Mouse (Mus musculus): ENCODE results near the gene Ube2b. TPM values are rescaled to one million over a fixed set of nuclear protein-coding genes. Genes with fewer than 3 reads are reported as not detected.

Gene Ube2b
- total and polyA plus RNA-seq, 2 experiments from 2014 or later = 125 to 230 TPM

GRCm38 (mm10) chr11:52002842-52003504 is 2.4 kb upstream of the Ube2b start:
- H3K4me2 ChIP-seq (ENCODE audit: low read depth, low read length) = peak overlapping the region; percentile 79
- 82% methylated on average over 13 of the region's 13 CpGs for WGBS
- H3K4me3 ChIP-seq (ENCODE audit: low read length) = peak overlapping the region; percentile 89
- no peaks in the 10 kb centered on the region for H3K9me3 ChIP-seq (ENCODE audit: low read length)
- peaks cover 5% of the 10 kb centered on the region; the same call in 1 of the 2 replicates for H3K4me1 ChIP-seq (ENCODE audit: insufficient read depth, low read length)
- DNase-seq (ENCODE audit: low spot score) (no peak), ATAC-seq (no peak)
- peak overlapping the region; percentile 88; the same call in 1 of the 2 replicates for H3K9ac ChIP-seq (replicated peaks; ENCODE audit: low read length)
- no peaks in the 10 kb centered on the region for H3K36me3 ChIP-seq (ENCODE audit: insufficient read depth, low read length)
- H3K27ac ChIP-seq = peak overlapping the region; percentile 89
- H3K27me3 ChIP-seq (ENCODE audit: insufficient read depth, low read length) = no peaks in the 10 kb centered on the region
- TF ChIP-seq CTCF (IDR thresholded peaks at IDR 0.05; ENCODE audit: low read depth) = no peak

GRCm38 (mm10) chr11:52001861-52002260 is 1.3 kb upstream of the Ube2b start:
- Histone ChIP-seq H3K36me3 (ENCODE audit: insufficient read depth, low read length) (no peaks in the 10 kb centered on the region), H3K27me3 (ENCODE audit: insufficient read depth, low read length) (no peaks in the 10 kb centered on the region), H3K4me1 (ENCODE audit: insufficient read depth, low read length) (peaks cover 5% of the 10 kb centered on the region; the same call in 1 of the 2 replicates), H3K9ac (replicated peaks; ENCODE audit: low read length) (no peak overlapping the region), H3K27ac (no peak overlapping the region), H3K4me2 (ENCODE audit: low read depth, low read length) (no peak overlapping the region), H3K4me3 (ENCODE audit: low read length) (no peak overlapping the region), H3K9me3 (ENCODE audit: low read length) (no peaks in the 10 kb centered on the region)
- TF ChIP-seq CTCF (IDR thresholded peaks at IDR 0.05; ENCODE audit: low read depth) = no peak
- ATAC-seq (no peak), DNase-seq (ENCODE audit: low spot score) (no peak)
- 94% methylated on average over 8 of the region's 8 CpGs for WGBS

GRCm38 (mm10) chr11:52001341-52001740 is 779 bp upstream of the Ube2b start:
- no peak for TF ChIP-seq CTCF (IDR thresholded peaks at IDR 0.05; ENCODE audit: low read depth)
- Histone ChIP-seq H3K9me3 (ENCODE audit: low read length) (no peaks in the 10 kb centered on the region), H3K36me3 (ENCODE audit: insufficient read depth, low read length) (no peaks in the 10 kb centered on the region), H3K4me1 (ENCODE audit: insufficient read depth, low read length) (peaks cover 5% of the 10 kb centered on the region; the same call in 1 of the 2 replicates), H3K27ac (peak overlapping the region; percentile 5; the same call in 1 of the 2 replicates), H3K9ac (replicated peaks; ENCODE audit: low read length) (no peak overlapping the region), H3K4me2 (ENCODE audit: low read depth, low read length) (peak overlapping the region; percentile 51), H3K4me3 (ENCODE audit: low read length) (no peak overlapping the region), H3K27me3 (ENCODE audit: insufficient read depth, low read length) (no peaks in the 10 kb centered on the region)
- WGBS = 74% methylated on average over 10 of the region's 10 CpGs
- ATAC-seq = no peak
- no peak for DNase-seq (ENCODE audit: low spot score)

GRCm38 (mm10) chr11:51999611-52000289 is 812 bp downstream of the Ube2b start:
- H3K4me2 ChIP-seq (ENCODE audit: low read depth, low read length) = peak overlapping the region; percentile 69
- peak overlapping the region; percentile 97 for H3K27ac ChIP-seq
- peak; percentile 57 for DNase-seq (ENCODE audit: low spot score)
- TF ChIP-seq CTCF (IDR thresholded peaks at IDR 0.05; ENCODE audit: low read depth) = peak; percentile 12; the same call in 1 of the 2 replicates
- H3K9ac ChIP-seq (replicated peaks; ENCODE audit: low read length) = peak overlapping the region; percentile 91
- H3K9me3 ChIP-seq (ENCODE audit: low read length) = no peaks in the 10 kb centered on the region
- no peaks in the 10 kb centered on the region for H3K27me3 ChIP-seq (ENCODE audit: insufficient read depth, low read length)
- peak; percentile 39; the same call in 1 of the 2 replicates for ATAC-seq
- peaks cover 5% of the 10 kb centered on the region; the same call in 1 of the 2 replicates for H3K4me1 ChIP-seq (ENCODE audit: insufficient read depth, low read length)
- under 1% methylated on average over 29 of the region's 29 CpGs for WGBS
- peak overlapping the region; percentile 84 for H3K4me3 ChIP-seq (ENCODE audit: low read length)
- H3K36me3 ChIP-seq (ENCODE audit: insufficient read depth, low read length) = peaks cover 13% of the 10 kb centered on the region; the same call in 1 of the 2 replicates

GRCm38 (mm10) chr11:51971644-51972043 is 28.9 kb downstream of the Ube2b start:
- Histone ChIP-seq H3K27ac (no peak overlapping the region), H3K4me2 (ENCODE audit: low read depth, low read length) (no peak overlapping the region), H3K4me1 (ENCODE audit: insufficient read depth, low read length) (peaks cover 6% of the 10 kb centered on the region; the same call in 1 of the 2 replicates), H3K9me3 (ENCODE audit: low read length) (no peaks in the 10 kb centered on the region), H3K27me3 (ENCODE audit: insufficient read depth, low read length) (no peaks in the 10 kb centered on the region), H3K4me3 (ENCODE audit: low read length) (no peak overlapping the region), H3K9ac (replicated peaks; ENCODE audit: low read length) (no peak overlapping the region), H3K36me3 (ENCODE audit: insufficient read depth, low read length) (peaks cover 29% of the 10 kb centered on the region)
- no peak for TF ChIP-seq CTCF (IDR thresholded peaks at IDR 0.05; ENCODE audit: low read depth)
- DNase-seq (ENCODE audit: low spot score) (no peak), ATAC-seq (no peak)
- 95% methylated on average over 6 of the region's 6 CpGs for WGBS

GRCm38 (mm10) chr11:51969511-51969910 is 31.1 kb downstream of the Ube2b start:
- no peak overlapping the region for H3K4me2 ChIP-seq (ENCODE audit: low read depth, low read length)
- DNase-seq (ENCODE audit: low spot score) (no peak), ATAC-seq (no peak)
- no peak overlapping the region for H3K27ac ChIP-seq
- H3K27me3 ChIP-seq (ENCODE audit: insufficient read depth, low read length) = no peaks in the 10 kb centered on the region
- TF ChIP-seq CTCF (IDR thresholded peaks at IDR 0.05; ENCODE audit: low read depth) = no peak; the same call in 1 of the 2 replicates
- H3K36me3 ChIP-seq (ENCODE audit: insufficient read depth, low read length) = peaks cover 19% of the 10 kb centered on the region
- no peak overlapping the region for H3K9ac ChIP-seq (replicated peaks; ENCODE audit: low read length)
- H3K4me1 ChIP-seq (ENCODE audit: insufficient read depth, low read length) = peaks cover 6% of the 10 kb centered on the region; the same call in 1 of the 2 replicates
- H3K9me3 ChIP-seq (ENCODE audit: low read length) = no peaks in the 10 kb centered on the region
- 94% methylated on average over 2 of the region's 2 CpGs for WGBS
- no peak overlapping the region for H3K4me3 ChIP-seq (ENCODE audit: low read length)
